Mouse (Mus musculus) lung, embryonic 15.5 days (tissue): ENCODE results near the gene Zfp296. TPM values are rescaled to one million over a fixed set of nuclear protein-coding genes. Genes with fewer than 3 reads are reported as not detected.

Experiments
- ATAC-seq: fragments of 200-750 bp; cut with Nextera tagmentation; 2 replicates; pipeline ENCODE4 v1.8.0; 2017; ENCODE audit warnings: moderate number of reproducible peaks, borderline replicate concordance; ENCODE audit not compliant: low FRiP score, low TSS enrichment; ENCODE audit errors: extremely low read depth
- H3K27ac ChIP-seq: fragments of 300-500 bp; sonication (generic); 2 replicates; pipeline ENCODE4 v1.5.1; 2015; ENCODE audit warnings: moderate library complexity, mild to moderate bottlenecking, inconsistent platforms
- H3K27me3 ChIP-seq: fragments of 300-500 bp; sonication (generic); 2 replicates; pipeline ENCODE4 v1.6.1; 2015; ENCODE audit warnings: inconsistent platforms
- H3K36me3 ChIP-seq: fragments of 300-500 bp; sonication (generic); 2 replicates; pipeline ENCODE4 v1.6.1; 2015; ENCODE audit warnings: inconsistent platforms
- H3K4me1 ChIP-seq: fragments of 300-500 bp; sonication (generic); 2 replicates; pipeline ENCODE4 v1.6.1; 2015; ENCODE audit warnings: inconsistent platforms
- H3K4me2 ChIP-seq: fragments of 300-500 bp; sonication (generic); 2 replicates; pipeline ENCODE4 v1.6.1; 2015; ENCODE audit warnings: inconsistent platforms, mild to moderate bottlenecking, moderate library complexity
- H3K4me3 ChIP-seq: fragments of 300-500 bp; sonication (generic); 2 replicates; pipeline ENCODE4 v1.5.1; 2015; ENCODE audit warnings: mild to moderate bottlenecking, inconsistent platforms
- H3K9ac ChIP-seq: fragments of 300-500 bp; sonication (generic); 2 replicates; pipeline ENCODE4 v1.6.1; 2015; ENCODE audit warnings: inconsistent platforms
- H3K9me3 ChIP-seq: fragments of 300-500 bp; sonication (generic); 2 replicates; pipeline ENCODE4 v1.6.1; 2016; ENCODE audit warnings: inconsistent platforms
- WGBS: fragments of 180-500 bp; shearing (Covaris S2); methylation state at CpG from one replicate; pipeline ENCODE4 v1.1.7; 2015; 5-methylcytosine and 5-hydroxymethylcytosine counted together
- polyA plus RNA-seq: library from polyadenylated mRNA; unstranded; fragments of >200 nt; fragmentation: Nextera tagmentation; extraction: Ambion mirVana; gene quantifications from 2 replicates; pipeline ENCODE4 v1.2.1, GENCODE M21; 2015

The Zfp296 gene
- polyA plus RNA-seq, 1 experiment from 2014 or later = 0.50 TPM

- H3K36me3 ChIP-seq = peaks cover 23% of the 10 kb centered on the region
- peaks cover 16% of the 10 kb centered on the region for H3K4me1 ChIP-seq
- H3K9ac ChIP-seq = no peak overlapping the region
- no peak for ATAC-seq
- 81% methylated on average over 5 of the region's 5 CpGs for WGBS
- H3K4me2 ChIP-seq = no peak overlapping the region
- H3K27me3 ChIP-seq = no peaks in the 10 kb centered on the region
- H3K27ac ChIP-seq = no peak overlapping the region
- no peaks in the 10 kb centered on the region for H3K9me3 ChIP-seq
- no peak overlapping the region for H3K4me3 ChIP-seq
These were observed 25.5 kb upstream of the Zfp296 start for GRCm38 (mm10) chr7:19551634-19552033.

- no peaks in the 10 kb centered on the region for H3K27me3 ChIP-seq
- no peak for ATAC-seq
- H3K9ac ChIP-seq = no peak overlapping the region
- H3K9me3 ChIP-seq = no peaks in the 10 kb centered on the region
- peaks cover 14% of the 10 kb centered on the region for H3K4me1 ChIP-seq
- no peak overlapping the region for H3K27ac ChIP-seq
- peaks cover 23% of the 10 kb centered on the region for H3K36me3 ChIP-seq
- no peak overlapping the region for H3K4me2 ChIP-seq
- no peak overlapping the region for H3K4me3 ChIP-seq
- 35% methylated on average over 2 of the region's 2 CpGs for WGBS
These were observed 24.6 kb upstream of the Zfp296 start for GRCm38 (mm10) chr7:19552443-19552842.

- Histone ChIP-seq H3K4me1 (peaks cover 22% of the 10 kb centered on the region), H3K9ac (no peak overlapping the region), H3K36me3 (peaks cover 23% of the 10 kb centered on the region), H3K9me3 (no peaks in the 10 kb centered on the region), H3K4me3 (no peak overlapping the region), H3K27me3 (no peaks in the 10 kb centered on the region), H3K4me2 (no peak overlapping the region), H3K27ac (no peak overlapping the region)
- no peak for ATAC-seq
- 79% methylated on average over 1 of the region's 1 CpGs for WGBS
These were observed 22.9 kb upstream of the Zfp296 start for GRCm38 (mm10) chr7:19554168-19554567.

- Histone ChIP-seq H3K4me2 (no peak overlapping the region), H3K27me3 (no peaks in the 10 kb centered on the region), H3K9ac (no peak overlapping the region), H3K4me1 (peaks cover 42% of the 10 kb centered on the region), H3K27ac (0 out of 2 replicates have a peak overlapping the region, but pooled peaks have one; percentile 20), H3K9me3 (no peaks in the 10 kb centered on the region), H3K36me3 (peaks cover 23% of the 10 kb centered on the region), H3K4me3 (no peak overlapping the region)
- 95% methylated on average over 2 of the region's 2 CpGs for WGBS
- ATAC-seq = no peak
These were observed 20.0 kb upstream of the Zfp296 start for GRCm38 (mm10) chr7:19557086-19557485.

- H3K27ac ChIP-seq = peak overlapping the region; percentile 20; the same call in 1 of the 2 replicates
- H3K36me3 ChIP-seq = peaks cover 21% of the 10 kb centered on the region
- WGBS = 81% methylated on average over 6 of the region's 6 CpGs
These were observed 18.8 kb upstream of the Zfp296 start for GRCm38 (mm10) chr7:19557982-19558900.

DNA sequence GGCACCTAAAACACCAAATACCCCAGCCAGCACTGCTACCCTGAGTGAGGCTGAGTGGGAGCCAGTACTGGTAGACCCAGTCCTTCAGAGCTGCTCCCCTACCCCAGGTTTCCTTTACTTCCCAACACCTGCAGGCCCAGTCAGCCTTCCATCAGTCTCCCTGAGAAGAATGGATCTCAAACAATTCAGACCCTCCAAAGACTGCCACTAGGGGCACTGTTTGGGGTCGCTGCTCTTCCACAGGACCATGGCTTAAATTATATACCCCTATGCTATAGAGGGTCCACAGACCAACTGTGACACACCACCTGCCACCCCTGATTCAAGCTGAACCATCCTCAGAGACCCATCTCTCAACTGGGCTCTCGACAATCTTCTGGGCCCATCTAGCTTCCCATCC lies 18.1 kb upstream of the Zfp296 start:
- 38% methylated on average over 2 of the region's 2 CpGs for WGBS
- H3K27me3 ChIP-seq = no peaks in the 10 kb centered on the region
- no peak overlapping the region for H3K9ac ChIP-seq
- H3K36me3 ChIP-seq = peaks cover 14% of the 10 kb centered on the region
- no peak for ATAC-seq
- no peaks in the 10 kb centered on the region for H3K9me3 ChIP-seq
- no peak overlapping the region for H3K4me3 ChIP-seq
- H3K4me2 ChIP-seq = peak overlapping the region; percentile 5; the same call in 1 of the 2 replicates
- H3K4me1 ChIP-seq = peaks cover 49% of the 10 kb centered on the region
- no peak overlapping the region for H3K27ac ChIP-seq

More at GRCm38 (mm10) chr7:19557982-19558900, 18.8 kb upstream of the Zfp296 start:
- H3K4me3 ChIP-seq = no peak overlapping the region
- ATAC-seq = no peak
- H3K9me3 ChIP-seq = no peaks in the 10 kb centered on the region
- H3K4me2 ChIP-seq = no peak overlapping the region; the same call in 1 of the 2 replicates
- H3K9ac ChIP-seq = no peak overlapping the region
- H3K27me3 ChIP-seq = no peaks in the 10 kb centered on the region
- peaks cover 46% of the 10 kb centered on the region for H3K4me1 ChIP-seq

DNA sequence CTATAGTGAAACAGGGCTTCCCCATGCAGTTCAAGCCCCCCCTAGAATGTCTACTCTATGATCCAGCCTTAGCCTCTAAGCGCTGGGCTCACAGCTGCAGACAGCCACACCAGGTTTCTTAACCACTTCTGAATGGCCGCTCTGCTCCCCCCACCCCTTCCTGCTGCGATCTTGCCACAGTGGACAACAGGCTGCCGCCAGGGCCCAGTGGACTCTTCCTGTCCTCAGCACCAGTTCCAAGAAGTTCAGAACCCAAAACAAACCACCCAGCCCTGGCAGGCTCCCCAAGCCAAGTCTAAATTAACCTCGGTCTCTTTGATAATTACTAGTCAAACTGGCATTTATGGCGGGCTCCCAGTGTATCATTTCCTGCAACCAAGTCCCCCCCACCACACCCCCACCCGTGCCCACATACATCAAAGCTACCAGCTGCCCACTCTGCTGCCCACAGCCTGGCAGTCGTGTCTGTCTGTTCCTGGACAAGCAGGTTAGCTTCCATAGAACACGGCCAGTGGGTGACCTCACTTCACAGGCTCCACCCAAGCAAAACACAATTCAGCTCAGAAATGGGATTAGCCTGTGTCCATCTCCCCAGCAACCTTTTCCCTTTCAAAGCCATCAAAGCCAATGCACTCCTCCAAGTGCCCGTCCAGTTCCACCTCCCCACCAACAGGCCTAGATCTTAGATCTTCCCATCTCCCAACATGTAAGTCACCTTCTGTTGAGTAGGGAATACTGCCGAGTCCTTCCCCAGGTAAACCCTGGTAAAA lies 16.4 kb upstream of the Zfp296 start:
- Histone ChIP-seq H3K36me3 (peaks cover 20% of the 10 kb centered on the region), H3K9ac (peak overlapping the region; percentile 93), H3K4me1 (peaks cover 49% of the 10 kb centered on the region), H3K9me3 (no peaks in the 10 kb centered on the region; the same call in 1 of the 2 replicates), H3K4me3 (peak overlapping the region; percentile 73), H3K27me3 (no peaks in the 10 kb centered on the region), H3K4me2 (peak overlapping the region; percentile 96), H3K27ac (0 out of 2 replicates have a peak overlapping the region, but pooled peaks have one; percentile 91)
- WGBS = 17% methylated on average over 11 of the region's 11 CpGs
- no peak for ATAC-seq

DNA sequence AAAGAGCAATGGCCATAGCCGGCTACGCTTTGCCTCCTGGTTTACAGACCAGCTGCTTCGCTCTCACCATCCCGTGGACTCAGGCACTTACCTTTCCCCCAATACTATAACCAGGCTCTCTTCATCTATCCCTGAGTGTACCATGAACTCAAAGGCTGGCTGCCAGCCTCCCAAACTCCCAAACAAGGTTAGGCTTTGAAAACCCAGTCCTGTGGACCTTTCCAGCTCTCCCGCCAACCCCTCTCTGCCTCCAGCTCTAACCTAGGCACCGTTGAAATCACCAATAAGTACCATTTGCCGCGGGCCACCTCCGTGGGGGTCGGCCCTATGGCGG lies 15.7 kb upstream of the Zfp296 start:
- Histone ChIP-seq H3K9ac (peak overlapping the region; percentile 93), H3K4me1 (peaks cover 49% of the 10 kb centered on the region)

GRCm38 (mm10) chr7:19561765-19562642 lies 15.1 kb upstream of the Zfp296 start:
- Histone ChIP-seq H3K9ac (peak overlapping the region; percentile 93), H3K27ac (peak overlapping the region; percentile 91), H3K4me1 (peaks cover 48% of the 10 kb centered on the region), H3K36me3 (peaks cover 27% of the 10 kb centered on the region), H3K4me3 (peak overlapping the region; percentile 73), H3K27me3 (no peaks in the 10 kb centered on the region), H3K9me3 (no peaks in the 10 kb centered on the region; the same call in 1 of the 2 replicates), H3K4me2 (peak overlapping the region; percentile 96)
- under 1% methylated on average over 101 of the region's 102 CpGs for WGBS
- peak; percentile 86 for ATAC-seq

More for the DNA sequence above, 15.7 kb upstream of the Zfp296 start:
- Histone ChIP-seq H3K9me3 (no peaks in the 10 kb centered on the region; the same call in 1 of the 2 replicates), H3K36me3 (peaks cover 22% of the 10 kb centered on the region), H3K27ac (peak overlapping the region; percentile 91), H3K27me3 (no peaks in the 10 kb centered on the region), H3K4me3 (peak overlapping the region; percentile 73), H3K4me2 (peak overlapping the region; percentile 96)
- under 1% methylated on average over 11 of the region's 11 CpGs for WGBS
- no peak for ATAC-seq

GRCm38 (mm10) chr7:19562643-19563410 lies 14.3 kb upstream of the Zfp296 start, which contains the start of gene Ppp1r37:
Ppp1r37 (minus strand) TSS chr7:19563076.
- WGBS = 4% methylated on average over 19 of the region's 19 CpGs
- ATAC-seq = peak; percentile 24; the same call in 1 of the 2 replicates
- peaks cover 40% of the 10 kb centered on the region for H3K4me1 ChIP-seq

More at GRCm38 (mm10) chr7:19562643-19563410, 14.3 kb upstream of the Zfp296 start, which contains the start of gene Ppp1r37:
- Histone ChIP-seq H3K36me3 (peaks cover 30% of the 10 kb centered on the region), H3K27ac (peak within 1 kb of the TSS; percentile 91), H3K4me2 (peak within 1 kb of the TSS; percentile 96), H3K9ac (peak within 1 kb of the TSS; percentile 93), H3K9me3 (no peaks in the 10 kb centered on the region; the same call in 1 of the 2 replicates), H3K4me3 (peak within 1 kb of the TSS; percentile 73), H3K27me3 (no peaks in the 10 kb centered on the region)
